Mouse (Mus musculus) limb, embryonic 11.5 days (tissue): ENCODE data around the gene Mpnd. TPM values are rescaled to one million over a fixed set of nuclear protein-coding genes. Genes with fewer than 3 reads are reported as not detected.
A peak's percentile ranks its signal among the peaks of the same experiment; 100 is the strongest.

Source experiments
- ATAC-seq: fragments of 200-750 bp; cut with Nextera tagmentation; 2 replicates; pipeline ENCODE4 v1.8.0; 2017; ENCODE audit warnings: low read depth; ENCODE audit not compliant: insufficient number of reproducible peaks, low FRiP score, low TSS enrichment
- DNase-seq: peaks from one replicate; pipeline ENCODE4 v3.0.0-alpha.2; 2015; ENCODE audit warnings: low spot score
- H3K27ac ChIP-seq: fragments of 300-500 bp; sonication (generic); replicated peaks from 2 replicates; pipeline ENCODE4 v1.5.1; 2014; ENCODE audit warnings: low read depth, mild to moderate bottlenecking, low read length
- H3K27me3 ChIP-seq: fragments of 300-500 bp; sonication (generic); 2 replicates; pipeline ENCODE4 v1.6.1; 2014; ENCODE audit warnings: mild to moderate bottlenecking, low read length, mixed read lengths; ENCODE audit not compliant: control insufficient read depth, insufficient read depth
- H3K36me3 ChIP-seq: fragments of 300-500 bp; sonication (generic); 2 replicates; pipeline ENCODE4 v1.6.1; 2014; ENCODE audit warnings: mild to moderate bottlenecking, low read length, moderate library complexity, mixed read lengths; ENCODE audit not compliant: control insufficient read depth, insufficient read depth
- H3K4me1 ChIP-seq: fragments of 300-500 bp; sonication (generic); 2 replicates; pipeline ENCODE4 v1.6.1; 2014; ENCODE audit warnings: low read length, mixed read lengths; ENCODE audit not compliant: control insufficient read depth, insufficient read depth
- H3K4me2 ChIP-seq: fragments of 300-500 bp; sonication (generic); 2 replicates; pipeline ENCODE4 v1.6.1; 2014; ENCODE audit warnings: low read depth, mild to moderate bottlenecking, moderate library complexity; ENCODE audit not compliant: severe bottlenecking
- H3K4me3 ChIP-seq: fragments of 300-500 bp; sonication (generic); 2 replicates; pipeline ENCODE4 v1.5.1; 2014; ENCODE audit warnings: low read depth, low read length
- H3K9ac ChIP-seq: fragments of 300-500 bp; sonication (generic); 2 replicates; pipeline ENCODE4 v1.6.1; 2014; ENCODE audit warnings: mild to moderate bottlenecking, low read length
- H3K9me3 ChIP-seq: fragments of 300-500 bp; sonication (generic); 2 replicates; pipeline ENCODE4 v1.6.1; 2016; ENCODE audit warnings: low read length; ENCODE audit not compliant: control insufficient read depth
- WGBS: fragments of 180-500 bp; shearing (Covaris S2); extraction: QIAGEN DNeasy Blood & Tissue Kit; methylation state at CpG from one replicate; pipeline ENCODE4 v1.1.7; 2014; 5-methylcytosine and 5-hydroxymethylcytosine counted together
- polyA plus RNA-seq: library from polyadenylated mRNA; unstranded; fragments of >200 nt; fragmentation: Nextera tagmentation; extraction: Ambion mirVana; gene quantifications from 2 replicates; pipeline ENCODE4 v1.2.1, GENCODE M21; 2014

Gene Mpnd
- polyA plus RNA-seq, 1 experiment from 2014 or later, result 142 TPM

DNA sequence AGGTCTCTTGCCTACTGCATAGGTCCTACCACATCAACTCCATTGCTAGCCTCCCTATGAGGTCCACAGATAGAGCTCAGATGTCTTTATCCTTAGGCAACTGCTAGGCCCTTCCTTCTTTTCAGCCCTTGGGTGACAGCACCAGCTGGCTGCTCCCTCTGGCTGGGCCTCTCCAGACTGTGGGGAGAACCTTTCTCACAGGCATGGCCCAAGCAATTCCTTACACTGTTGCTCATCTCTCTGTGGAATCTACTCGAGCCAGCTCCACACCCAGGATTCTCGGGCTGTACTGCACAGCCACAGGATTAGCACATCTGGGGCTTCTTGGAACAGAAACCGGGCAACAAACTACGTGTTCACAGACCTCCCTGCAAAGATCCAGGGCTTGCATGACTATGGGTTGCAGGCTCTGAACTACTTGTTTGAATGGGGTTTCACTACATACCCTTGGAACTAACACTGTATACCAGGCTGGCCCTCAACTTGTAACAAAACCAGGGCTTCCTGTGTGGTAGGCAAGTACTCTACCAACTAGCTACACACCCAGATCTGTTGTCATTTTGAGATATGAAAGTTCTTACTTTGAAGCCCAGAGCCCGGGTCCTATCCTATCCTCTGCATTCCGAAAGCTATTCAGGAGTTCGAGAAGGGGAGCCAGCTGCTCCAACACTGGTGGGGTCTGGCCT, 28.7 kb downstream of the Mpnd start:
- Histone ChIP-seq H3K27ac (no peak overlapping the region), H3K36me3 (peaks cover 14% of the 10 kb centered on the region), H3K4me2 (no peak overlapping the region), H3K4me1 (peaks cover 8% of the 10 kb centered on the region; the same call in 1 of the 2 replicates), H3K9me3 (no peaks in the 10 kb centered on the region), H3K4me3 (no peak overlapping the region), H3K9ac (no peak overlapping the region), H3K27me3 (no peaks in the 10 kb centered on the region)
- ATAC-seq (no peak), DNase-seq (no peak)
- WGBS, result 91% methylated on average over 7 of the region's 7 CpGs

GRCm38 (mm10) chr17:56034726-56035100, 29.2 kb downstream of the Mpnd start:
- Histone ChIP-seq H3K4me3 (no peak overlapping the region), H3K27ac (no peak overlapping the region), H3K9me3 (no peaks in the 10 kb centered on the region), H3K4me2 (no peak overlapping the region), H3K4me1 (peaks cover 8% of the 10 kb centered on the region; the same call in 1 of the 2 replicates), H3K9ac (no peak overlapping the region), H3K36me3 (peaks cover 10% of the 10 kb centered on the region), H3K27me3 (no peaks in the 10 kb centered on the region)
- 81% methylated on average over 6 of the region's 6 CpGs for WGBS
- DNase-seq, result no peak
- no peak for ATAC-seq

GRCm38 (mm10) chr17:56035216-56035615, 29.7 kb downstream of the Mpnd start:
- no peak overlapping the region for H3K27ac ChIP-seq
- peaks cover 8% of the 10 kb centered on the region; the same call in 1 of the 2 replicates for H3K4me1 ChIP-seq
- H3K4me2 ChIP-seq, result peak overlapping the region; percentile 48
- H3K4me3 ChIP-seq, result peak overlapping the region; percentile 81
- WGBS, result 88% methylated on average over 4 of the region's 4 CpGs
- DNase-seq, result no peak
- peak overlapping the region; percentile 22; the same call in 1 of the 2 replicates for H3K9ac ChIP-seq
- no peaks in the 10 kb centered on the region for H3K9me3 ChIP-seq
- no peak for ATAC-seq
- no peaks in the 10 kb centered on the region for H3K27me3 ChIP-seq
- peaks cover 10% of the 10 kb centered on the region for H3K36me3 ChIP-seq

- H3K36me3 ChIP-seq, result peaks cover 5% of the 10 kb centered on the region; the same call in 1 of the 2 replicates
- H3K9me3 ChIP-seq, result no peaks in the 10 kb centered on the region
- H3K4me3 ChIP-seq, result peak within 1 kb of the TSS; percentile 81
- ATAC-seq, result peak; percentile 89
- H3K4me2 ChIP-seq, result peak within 1 kb of the TSS; percentile 48
- H3K9ac ChIP-seq, result peak within 1 kb of the TSS; percentile 90
- peaks cover 8% of the 10 kb centered on the region; the same call in 1 of the 2 replicates for H3K4me1 ChIP-seq
- DNase-seq, result peak; percentile 99
- no peaks in the 10 kb centered on the region for H3K27me3 ChIP-seq
- under 1% methylated on average over 74 of the region's 74 CpGs for WGBS
- H3K27ac ChIP-seq, result peak within 1 kb of the TSS; percentile 79
Measured at GRCm38 (mm10) chr17:56036176-56036900, 30.8 kb downstream of the Mpnd start, which contains the start of gene Sh3gl1. Gene Sh3gl1, minus strand, starts transcription at chr17:56036635.

DNA sequence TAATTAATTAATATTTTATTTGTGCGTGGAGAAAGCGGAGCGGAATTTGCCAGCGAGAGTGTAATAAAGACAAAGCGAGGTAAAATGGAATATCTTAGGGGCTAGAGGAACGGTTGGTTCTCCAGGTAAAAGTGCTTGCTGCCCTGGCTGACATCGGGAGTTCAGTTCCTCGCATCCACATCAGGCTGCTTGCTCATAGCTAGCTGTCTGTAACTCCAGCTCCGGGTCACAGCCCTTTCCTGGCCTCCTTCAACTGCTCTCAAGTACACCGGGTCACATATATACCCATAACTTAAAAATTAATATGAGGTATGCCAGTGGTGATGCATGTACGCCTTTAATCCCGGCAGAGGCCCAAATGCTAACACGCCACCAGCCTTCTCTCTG, 31.4 kb downstream of the Mpnd start:
- Histone ChIP-seq H3K27ac (no peak overlapping the region), H3K4me3 (peak overlapping the region; percentile 81; the same call in 1 of the 2 replicates), H3K36me3 (peaks cover 5% of the 10 kb centered on the region; the same call in 1 of the 2 replicates), H3K9ac (no peak overlapping the region), H3K4me2 (peak overlapping the region; percentile 23; the same call in 1 of the 2 replicates), H3K4me1 (peaks cover 8% of the 10 kb centered on the region; the same call in 1 of the 2 replicates), H3K9me3 (no peaks in the 10 kb centered on the region), H3K27me3 (no peaks in the 10 kb centered on the region)
- no peak for DNase-seq
- 39% methylated on average over 13 of the region's 13 CpGs for WGBS
- ATAC-seq, result peak; percentile 5; the same call in 1 of the 2 replicates

GRCm38 (mm10) chr17:56038583-56039261, 33.2 kb downstream of the Mpnd start:
- Histone ChIP-seq H3K27ac (no peak overlapping the region), H3K27me3 (no peaks in the 10 kb centered on the region), H3K36me3 (peaks cover 6% of the 10 kb centered on the region), H3K9ac (no peak overlapping the region), H3K4me1 (peaks cover 8% of the 10 kb centered on the region; the same call in 1 of the 2 replicates), H3K9me3 (no peaks in the 10 kb centered on the region), H3K4me3 (no peak overlapping the region), H3K4me2 (no peak overlapping the region)
- DNase-seq (no peak), ATAC-seq (no peak)
- 91% methylated on average over 8 of the region's 8 CpGs for WGBS

DNA sequence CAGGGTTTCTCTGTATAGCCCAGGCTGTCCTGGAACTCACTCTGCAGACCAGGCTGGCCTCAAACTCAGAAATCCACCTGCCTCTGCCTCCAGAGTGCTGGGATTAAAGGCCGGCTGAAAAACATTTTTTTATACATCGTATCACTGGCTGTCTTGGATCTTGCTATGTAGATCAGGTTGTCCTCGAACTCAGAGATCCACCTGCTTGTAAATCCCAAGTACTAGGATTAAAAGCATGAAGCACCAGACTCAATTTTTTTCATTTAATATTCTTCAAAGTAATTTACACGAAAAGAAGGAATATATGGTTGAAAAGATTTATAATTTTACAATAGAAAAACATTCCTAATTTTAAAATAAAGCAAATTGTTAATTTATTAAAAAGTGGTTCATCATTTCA, 33.8 kb downstream of the Mpnd start:
- H3K27me3 ChIP-seq, result no peaks in the 10 kb centered on the region
- H3K9ac ChIP-seq, result no peak overlapping the region
- peaks cover 8% of the 10 kb centered on the region; the same call in 1 of the 2 replicates for H3K4me1 ChIP-seq
- peak overlapping the region; percentile 40; the same call in 1 of the 2 replicates for H3K4me2 ChIP-seq
- no peaks in the 10 kb centered on the region for H3K9me3 ChIP-seq
- ATAC-seq, result no peak
- 83% methylated on average over 4 of the region's 4 CpGs for WGBS
- H3K36me3 ChIP-seq, result peaks cover 5% of the 10 kb centered on the region; the same call in 1 of the 2 replicates
- no peak overlapping the region for H3K4me3 ChIP-seq
- no peak for DNase-seq
- no peak overlapping the region for H3K27ac ChIP-seq
